In the genomic region with DNA sequence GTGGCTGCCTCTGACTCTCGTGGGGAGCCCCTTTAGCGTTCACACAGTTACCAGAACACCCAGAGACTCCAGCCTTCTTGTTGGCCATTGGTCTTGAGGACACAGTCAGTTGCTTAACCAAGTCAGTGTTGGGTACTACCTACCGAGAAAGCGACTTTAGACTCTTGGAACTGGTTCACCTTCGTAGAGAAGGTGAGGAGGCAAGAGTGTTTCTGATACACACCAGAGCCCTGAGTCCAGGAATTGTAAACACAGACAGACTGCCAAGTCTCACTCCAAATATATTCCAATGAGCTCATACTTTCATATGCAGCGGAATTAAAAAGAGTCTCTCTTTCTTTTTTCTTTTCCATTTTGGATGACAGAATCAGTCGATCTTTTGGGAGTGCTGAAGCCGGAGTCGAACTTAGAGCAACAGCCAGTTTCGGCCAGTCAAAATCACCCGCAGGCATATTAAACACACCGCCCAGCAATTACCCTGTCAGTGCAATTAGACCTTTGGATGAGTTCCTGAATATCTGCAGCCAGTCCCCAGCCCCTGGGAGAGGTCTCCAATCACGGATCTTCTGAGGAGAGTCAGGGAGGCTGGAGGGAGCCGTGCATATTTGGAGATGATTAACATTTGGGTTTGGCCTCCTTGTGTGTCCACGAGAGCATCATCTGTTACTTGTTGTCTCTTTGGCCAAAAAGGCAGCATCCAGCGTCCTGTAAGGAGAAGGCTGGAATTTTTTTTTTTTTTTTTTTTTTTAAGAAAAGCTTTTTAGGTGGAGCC, we compare ENCODE assay signal across 8 mouse cellular contexts. TPM values are rescaled to one million over a fixed set of nuclear protein-coding genes. Genes with fewer than 3 reads are reported as not detected.
A peak's percentile ranks its signal among the peaks of the same experiment; 100 is the strongest.
DNase-seq lines count a peak whose midpoint lies in the region; ATAC-seq lines count a peak whose summit lies in the region.

No protein-coding gene starts in this region.

- DNase-seq in Muller cell, postnatal 12 days (ENCODE audit: inconsistent ontology term): peak; percentile 17
- DNase-seq in embryo, embryonic 10.5 days (ENCODE audit: low spot score): peak; percentile 58
- DNase-seq in heart, adult 8-10 months (ENCODE audit: low spot score): peak; percentile 54
- DNase-seq in limb, embryonic 10.5 days (ENCODE audit: low spot score): no peak
- no peak for DNase-seq in right cerebral cortex, postnatal 14 days
- DNase-seq in frontal cortex, postnatal 10 days (ENCODE audit: low spot score in 2 of 2): no peak

- peaks cover 5% of the 10 kb centered on the region; the same call in 1 of the 2 replicates for H3K27me3 ChIP-seq in limb, embryonic 10.5 days (ENCODE audit: low read depth, poor library complexity, severe bottlenecking)

- peaks cover 63% of the 10 kb centered on the region for H3K4me1 ChIP-seq in limb, embryonic 10.5 days

- no peaks in the 10 kb centered on the region for H3K36me3 ChIP-seq in limb, embryonic 10.5 days

- H3K27ac ChIP-seq in limb, embryonic 10.5 days: peak overlapping the region; percentile 78; the same call in 1 of the 2 replicates

- H3K4me3 ChIP-seq in limb, embryonic 10.5 days: no peak overlapping the region

- no peak for ATAC-seq in CD4-positive, CD25-positive, alpha-beta regulatory T cell, adult 4 months
- ATAC-seq in inflammation-experienced regulatory T-cells, adult 6 months: no peak

- 41% methylated on average over 16 of the region's 16 CpGs for WGBS in limb, embryonic 10.5 days

- H3K9me3 ChIP-seq in limb, embryonic 10.5 days (replicated peaks): no peaks in the 10 kb centered on the region

RNA-seq across cellular contexts. Expression of a gene that starts 57.9 kb away (rescaled TPM):
- total RNA-seq in heart, adult 8-10 months (2022): 1 to 10 TPM; 2.7 to 4.6 (median 3.0) TPM
- 1.7 and 2.4 TPM in 2 replicates for polyA plus RNA-seq in limb, embryonic 10.5 days (2016; fragmentation: Nextera tagmentation; extraction: Ambion mirVana)
- 1 to 10 TPM; 1.7 to 2.0 TPM for polyA plus RNA-seq in CD4-positive, CD25-positive, alpha-beta regulatory T cell, adult 4 months (2017; shearing (Covaris generic))
- 1 to 10 TPM in 2 of 3 experiments, under 1 TPM in 1; 0.50 to 1.9 (median 1.6) TPM for polyA plus RNA-seq in inflammation-experienced regulatory T-cells, adult 6 months (2017; shearing (Covaris generic))

Comparison
In these comparisons a context has a peak if more than half of its experiments do, and no peak if none do; other contexts are left out.
1. DNase-seq: peak in Muller cell, postnatal 12 days (single experiment), embryo, embryonic 10.5 days (single experiment) and heart, adult 8-10 months (single experiment); none in limb, embryonic 10.5 days (single experiment), right cerebral cortex, postnatal 14 days (single experiment) and frontal cortex, postnatal 10 days (0 of 2).